Mouse (Mus musculus) urinary bladder, postnatal 4 days (tissue): ENCODE data around the gene Erp29.
A peak's percentile ranks its signal among the peaks of the same experiment; 100 is the strongest.

Experiments used
- DNase-seq, 2 experiments: peaks; one replicate each; pipeline ENCODE4 v3.0.0; 2021 to 2022; ENCODE audit warnings: low spot score in 2 of 2

Gene Erp29

GRCm38 (mm10) chr5:121449976-121450375 lies 2.3 kb downstream of the Erp29 start:
- no peak for DNase-seq

GRCm38 (mm10) chr5:121448450-121448849 lies 3.9 kb downstream of the Erp29 start:
- no peak for DNase-seq

- no peak for DNase-seq
Observed at GRCm38 (mm10) chr5:121444870-121445269, 7.4 kb downstream of the Erp29 start.

GRCm38 (mm10) chr5:121443548-121443947 lies 8.8 kb downstream of the Erp29 start:
- no peak for DNase-seq

- no peak for DNase-seq
Observed at GRCm38 (mm10) chr5:121438756-121439155, 13.6 kb downstream of the Erp29 start.

- DNase-seq, result no peak
Observed at GRCm38 (mm10) chr5:121438131-121438530, 14.2 kb downstream of the Erp29 start.

GRCm38 (mm10) chr5:121428954-121429353 lies 23.4 kb downstream of the Erp29 start:
- DNase-seq, result no peak

GRCm38 (mm10) chr5:121423297-121423696 lies 29.0 kb downstream of the Erp29 start:
- no peak for DNase-seq

GRCm38 (mm10) chr5:121422787-121423186 lies 29.5 kb downstream of the Erp29 start:
- no peak for DNase-seq

GRCm38 (mm10) chr5:121420721-121421120 lies 31.6 kb downstream of the Erp29 start:
- DNase-seq, result no peak

GRCm38 (mm10) chr5:121410975-121411374 lies 41.3 kb downstream of the Erp29 start:
- no peak for DNase-seq

GRCm38 (mm10) chr5:121407856-121408255 lies 44.5 kb downstream of the Erp29 start:
- DNase-seq, result no peak

- no peak for DNase-seq
Observed at GRCm38 (mm10) chr5:121400849-121401248, 51.5 kb downstream of the Erp29 start.

- no peak for DNase-seq
Observed at GRCm38 (mm10) chr5:121400064-121400463, 52.2 kb downstream of the Erp29 start.

GRCm38 (mm10) chr5:121399540-121399939 lies 52.8 kb downstream of the Erp29 start:
- no peak for DNase-seq

- no peak for DNase-seq
Observed at GRCm38 (mm10) chr5:121398965-121399462, 53.3 kb downstream of the Erp29 start.

GRCm38 (mm10) chr5:121398146-121398964 lies 54.0 kb downstream of the Erp29 start:
- DNase-seq, result peak in 1 of 2 experiments; percentile 63

- peak; percentile 94 to 97 for DNase-seq
Observed at GRCm38 (mm10) chr5:121397187-121398145, 54.8 kb downstream of the Erp29 start, which contains the start of gene Naa25. Gene Naa25 (plus strand): TSS chr5:121397936.

- DNase-seq, result no peak
Observed at GRCm38 (mm10) chr5:121395621-121396020, 56.7 kb downstream of the Erp29 start.

GRCm38 (mm10) chr5:121393402-121393801 lies 58.9 kb downstream of the Erp29 start:
- no peak for DNase-seq

GRCm38 (mm10) chr5:121392667-121393380 lies 59.5 kb downstream of the Erp29 start:
- no peak for DNase-seq

GRCm38 (mm10) chr5:121389691-121390090 lies 62.6 kb downstream of the Erp29 start:
- no peak for DNase-seq
